Mouse (Mus musculus) spleen, embryonic (tissue): Measurements from ENCODE around the gene Mif4gd.

Experiments
- CTCF ChIA-PET: fragments of 350-600 bp; sonication (Branson Sonifier 250); formaldehyde crosslinking; loops from one replicate; lab custom pipeline; 2022; lab: Charles Lee

Mif4gd gene

DNA sequence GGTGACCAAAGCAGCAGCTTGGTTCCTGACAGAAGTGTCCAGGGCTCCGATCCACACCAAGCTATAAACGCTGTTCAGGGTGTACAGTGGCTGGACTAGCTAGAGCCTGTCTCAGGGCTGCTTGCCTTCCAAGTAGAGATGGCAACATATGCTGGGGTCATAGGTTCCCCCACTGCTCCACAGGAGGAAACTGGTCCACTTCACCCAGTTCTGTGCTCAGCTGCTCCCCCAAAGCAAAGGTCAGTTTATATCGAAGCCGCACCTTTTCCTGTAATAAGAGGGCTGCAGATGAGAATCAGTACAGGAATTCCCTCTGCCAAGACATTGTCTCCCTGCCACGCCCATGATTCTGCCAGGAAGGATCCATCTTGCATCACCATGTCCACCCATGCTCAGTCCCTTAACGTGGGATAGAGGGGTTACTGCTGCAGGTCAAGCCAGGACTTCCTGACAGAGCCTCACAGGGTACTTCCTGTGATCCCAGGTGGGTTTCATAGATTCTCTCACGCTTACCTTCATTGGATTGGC, 27.1 kb downstream of the Mif4gd start:
- CTCF ChIA-PET: no interaction called here

DNA sequence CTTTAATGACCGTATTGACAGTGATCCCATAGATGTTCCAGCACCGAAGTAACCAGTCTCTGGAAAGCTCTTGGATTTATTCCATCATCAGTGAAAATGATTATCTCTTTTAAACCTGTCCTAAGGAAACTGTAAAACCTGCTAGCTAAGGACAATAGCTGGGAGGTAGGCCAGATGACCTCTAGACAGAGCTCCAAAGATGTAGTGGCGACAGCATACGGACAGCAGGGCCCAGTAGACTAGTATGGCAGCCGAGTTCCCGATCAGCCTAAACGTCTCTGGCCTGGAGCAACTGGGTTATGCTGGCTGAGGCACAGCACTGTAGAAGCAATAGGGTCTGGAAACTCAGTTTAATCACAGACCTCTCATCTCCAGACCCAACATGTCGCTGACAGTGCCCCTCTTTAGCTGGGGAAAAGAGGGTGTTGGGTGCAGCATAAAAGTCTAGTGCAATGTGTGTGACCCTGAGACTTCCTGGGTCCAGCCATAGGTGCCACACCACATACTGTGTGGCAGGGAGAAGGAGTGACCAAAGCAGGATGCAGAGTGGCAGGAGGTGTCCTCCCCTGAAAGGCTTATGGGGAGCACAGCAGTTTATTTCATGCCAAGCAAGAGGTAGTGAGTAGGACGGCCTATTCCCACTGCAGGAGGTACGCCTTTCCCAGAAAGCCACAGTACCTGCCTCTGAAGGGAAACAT, 28.2 kb downstream of the Mif4gd start:
- CTCF ChIA-PET: interaction anchor here (1.0 kb wide), 1 partner anchor 31 kb away, joined by 3 read pairs; no protein-coding TSS in a partner anchor

DNA sequence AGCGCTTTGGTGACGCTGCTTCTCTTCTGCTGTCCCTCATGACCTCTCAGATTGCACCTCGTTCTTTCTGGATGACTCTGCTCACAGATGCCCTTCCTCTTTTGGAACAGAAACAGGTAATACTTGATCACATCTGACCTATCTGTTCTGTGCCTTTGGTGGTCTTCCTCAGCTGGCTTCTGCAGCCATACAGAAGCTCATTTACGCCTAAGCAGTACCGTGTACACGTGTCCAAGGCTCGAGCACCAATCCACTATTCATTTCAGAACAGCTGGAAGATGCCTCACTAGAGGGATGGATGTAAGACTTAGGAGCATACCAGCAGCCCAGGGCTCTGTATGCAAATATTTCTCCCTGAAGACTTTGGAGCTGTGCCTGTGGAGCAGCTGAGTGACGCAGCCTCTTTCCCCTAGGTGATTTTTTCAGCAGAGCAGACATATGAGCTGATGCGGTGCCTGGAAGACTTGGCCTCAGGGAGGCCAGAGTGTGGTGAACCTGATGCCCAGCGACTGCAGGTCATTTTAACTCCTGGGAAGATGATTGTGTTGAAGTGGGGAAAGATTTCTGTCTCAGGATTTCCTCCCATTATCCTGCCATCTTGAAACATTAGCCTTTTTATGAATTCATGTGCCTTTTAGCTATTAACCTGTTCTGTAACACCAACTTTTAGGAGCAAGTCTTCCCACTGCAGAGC, 29.7 kb downstream of the Mif4gd start:
- CTCF ChIA-PET: no interaction called here

DNA sequence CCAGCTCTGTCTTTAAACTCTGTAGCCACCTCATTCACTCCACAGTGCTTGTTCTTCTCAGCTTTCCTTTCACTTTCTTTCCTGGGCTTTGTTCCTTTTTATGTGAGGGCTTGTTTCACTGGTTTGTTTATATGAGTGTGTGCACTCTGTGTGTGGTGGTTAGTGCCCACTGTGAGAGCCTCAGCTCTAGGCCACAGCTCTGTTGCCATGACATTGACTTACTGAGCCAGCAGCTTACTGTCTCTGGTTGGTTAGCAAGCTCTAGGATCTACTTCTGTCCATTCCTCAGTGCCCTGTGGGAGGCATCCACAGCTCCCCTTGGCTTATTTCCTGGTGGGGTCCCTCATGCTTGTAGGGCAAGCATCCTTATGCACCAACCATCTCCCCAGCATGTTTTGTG, 33.7 kb downstream of the Mif4gd start:
- CTCF ChIA-PET: interaction anchor here (0.6 kb wide), 1 partner anchor 22 kb away, joined by 3 read pairs; no protein-coding TSS in a partner anchor

DNA sequence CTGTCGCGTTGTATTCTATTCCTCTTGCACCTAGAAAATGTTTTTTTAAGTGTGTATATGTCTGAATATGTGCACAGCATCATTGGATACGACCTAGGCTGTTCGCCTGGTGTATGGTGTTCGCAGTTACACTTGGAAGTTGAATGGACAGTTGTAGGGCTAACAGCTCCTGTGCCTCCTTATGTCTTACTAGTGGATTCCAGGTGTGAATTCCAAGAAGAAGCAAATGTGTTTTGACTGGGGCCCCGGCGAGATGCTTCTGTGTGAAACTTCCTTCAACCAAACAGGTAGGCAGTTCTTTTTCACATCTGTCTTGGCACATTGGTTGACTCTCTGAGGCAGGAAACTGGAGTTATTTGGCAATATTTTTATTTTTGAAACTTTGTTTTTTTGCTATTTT, 47.8 kb downstream of the Mif4gd start:
- CTCF ChIA-PET: no interaction called here

DNA sequence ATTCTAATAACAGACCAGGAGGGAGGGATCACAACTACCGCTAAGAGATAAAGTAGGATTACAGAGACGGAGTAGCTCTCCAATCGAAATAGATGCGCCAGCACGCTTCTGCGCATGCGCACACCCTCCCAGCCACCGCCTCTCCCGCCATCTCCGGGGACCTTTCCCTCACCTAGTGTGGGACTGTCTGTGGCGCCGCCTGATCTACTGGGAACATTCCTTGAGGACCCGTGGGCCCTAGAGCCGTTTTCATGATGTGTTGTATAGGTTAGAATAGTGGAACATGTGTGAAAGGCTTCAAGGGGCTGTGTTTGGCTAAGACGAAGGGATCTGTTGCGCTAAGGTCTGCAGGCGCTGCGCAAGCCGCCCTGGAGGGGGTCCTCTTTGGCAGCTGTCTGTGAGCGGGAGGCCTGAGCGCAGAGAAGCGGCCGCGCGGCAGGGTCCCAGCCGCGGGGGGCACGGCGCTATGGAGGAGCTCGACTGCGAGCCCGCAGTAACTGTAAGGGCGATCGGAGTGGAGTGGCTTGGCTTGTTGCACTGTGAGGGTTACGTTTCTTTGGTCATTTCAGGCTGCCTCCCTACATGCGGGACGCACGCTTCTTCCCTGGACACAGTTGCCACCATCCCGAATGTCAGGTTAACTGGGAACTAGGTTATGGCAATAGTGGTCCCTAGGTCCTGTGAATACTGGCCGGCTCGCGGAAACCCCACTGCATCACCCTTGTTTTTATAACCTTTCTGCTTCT, 48.5 kb downstream of the Mif4gd start, which contains the start of gene Nup85:
Nup85 (plus strand) TSS at position 371 of the 746 bp plus-strand sequence.
- CTCF ChIA-PET: interaction anchor here (0.6 kb wide), 1 partner anchor 693 kb away, joined by 3 read pairs; no protein-coding TSS in a partner anchor

DNA sequence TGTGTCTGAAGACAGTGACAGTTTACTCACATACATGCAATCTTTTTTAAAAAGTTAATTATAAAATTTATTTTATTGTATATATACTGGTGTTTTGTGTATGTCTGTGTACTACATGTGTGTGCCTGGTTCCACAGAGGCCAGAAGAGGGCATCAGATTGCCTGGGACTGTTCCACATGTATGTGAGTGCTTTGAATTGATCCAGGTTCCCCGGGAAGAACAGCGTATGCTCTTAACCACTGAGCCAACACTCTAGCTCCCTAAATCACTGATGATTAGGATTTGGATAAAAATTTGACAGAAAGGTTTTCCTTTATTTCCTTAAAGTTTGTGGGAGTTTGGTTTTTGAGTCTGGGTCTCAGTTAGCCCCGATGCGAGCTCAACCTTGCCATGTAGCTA, 49.4 kb downstream of the Mif4gd start:
- CTCF ChIA-PET: no interaction called here
